Mouse (Mus musculus): ENCODE measurements at regions not wholly inside any gene's neighbourhood (a gene's known extent, or its start where the extent isn't known, plus 50 kb on each side); places are given as distances from the start of the nearest gene placed in this dataset.
"Not testable (repeated sequence)": the region's sequence is repeated elsewhere in the genome, so short reads cannot be mapped to it uniquely, and the experiment has no call there.

- no peak for DNase-seq
Observed at GRCm38 (mm10) chr3:9132104-9132751, 477.7 kb downstream of the Zfp704 start.

- no peak for DNase-seq
Observed at GRCm38 (mm10) chr3:9131366-9131765, 478.5 kb downstream of the Zfp704 start.

- DNase-seq, result no peak
Observed at GRCm38 (mm10) chr3:9128407-9128806, 481.5 kb downstream of the Zfp704 start.

- DNase-seq, result no peak
Observed at GRCm38 (mm10) chr3:9123079-9123478, 486.8 kb downstream of the Zfp704 start.

GRCm38 (mm10) chr3:9117913-9118312 lies 492.0 kb downstream of the Zfp704 start:
- no peak for DNase-seq

GRCm38 (mm10) chr3:9113410-9113809 lies 496.5 kb downstream of the Zfp704 start:
- no peak for DNase-seq

- no peak for DNase-seq
Observed at GRCm38 (mm10) chr3:9110741-9111140, 499.1 kb downstream of the Zfp704 start.

GRCm38 (mm10) chr3:9109991-9110390 lies 499.9 kb downstream of the Zfp704 start:
- DNase-seq, result no peak

- no peak for DNase-seq
Observed at GRCm38 (mm10) chr3:9109485-9109884, 500.4 kb downstream of the Zfp704 start.

- no peak for DNase-seq
Observed at GRCm38 (mm10) chr3:9107766-9108410, 502.0 kb downstream of the Zfp704 start.

- peak in 1 of 2 experiments; percentile 5 for DNase-seq
Observed at GRCm38 (mm10) chr3:9105191-9105926, 504.5 kb downstream of the Zfp704 start.

- no peak for DNase-seq
Observed at GRCm38 (mm10) chr3:9103456-9103855, 506.4 kb downstream of the Zfp704 start.

GRCm38 (mm10) chr3:9101240-9101639 lies 508.6 kb downstream of the Zfp704 start:
- no peak for DNase-seq

GRCm38 (mm10) chr3:9100761-9101160 lies 509.1 kb downstream of the Zfp704 start:
- DNase-seq, result no peak

GRCm38 (mm10) chr3:9098441-9098840 lies 511.4 kb downstream of the Zfp704 start:
- DNase-seq, result no peak

- DNase-seq, result no peak
Observed at GRCm38 (mm10) chr3:9084134-9084533, 525.8 kb downstream of the Zfp704 start.

GRCm38 (mm10) chr3:9082061-9082460 lies 527.8 kb downstream of the Zfp704 start:
- DNase-seq, result no peak

- no peak for DNase-seq
Observed at GRCm38 (mm10) chr3:9078201-9078600, 531.7 kb downstream of the Zfp704 start.

- peak; percentile 57 to 63 for DNase-seq
Observed at GRCm38 (mm10) chr3:9076696-9077095, 533.2 kb downstream of the Zfp704 start.

- DNase-seq, result not testable (repeated sequence)
Observed at GRCm38 (mm10) chr3:9072471-9072870, 537.4 kb downstream of the Zfp704 start.

GRCm38 (mm10) chr3:9067048-9067447 lies 542.8 kb downstream of the Zfp704 start:
- peak; percentile 88 to 90 for DNase-seq

GRCm38 (mm10) chr3:9066374-9066773 lies 543.5 kb downstream of the Zfp704 start:
- no peak for DNase-seq

- DNase-seq, result no peak
Observed at GRCm38 (mm10) chr3:9065892-9066291, 544.0 kb downstream of the Zfp704 start.

Data from cerebellum, postnatal 36 days (tissue).